In the genomic region with DNA sequence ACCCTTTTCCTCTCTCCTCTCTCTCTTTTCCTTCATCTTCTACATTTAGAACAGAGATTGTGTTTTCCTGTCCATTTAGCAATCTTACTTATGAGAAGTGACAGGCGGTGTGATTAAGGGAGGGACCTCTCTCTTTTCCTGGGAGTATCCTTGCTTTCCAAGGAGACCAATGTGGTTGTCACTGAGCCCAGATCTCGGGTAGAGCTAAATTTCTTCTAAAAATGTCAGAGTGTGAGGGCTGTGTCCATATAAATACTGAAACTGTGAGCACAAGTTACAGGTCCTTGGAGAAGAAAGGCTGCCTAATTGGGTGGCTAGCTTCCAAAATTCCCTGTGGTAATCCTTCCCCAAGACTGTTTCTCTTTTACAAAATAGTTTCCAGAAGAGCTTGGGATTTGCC, we compare ENCODE assay signal across 16 mouse cellular contexts.
DNase-seq lines count a peak whose midpoint lies in the region; TF ChIP-seq lines count a peak whose summit lies in the region.
"Had no signal": no experiment of that assay in that cellular context is flagged by ENCODE, and none has a peak within 500 bp of the region (broad histone marks: within the 10 kb centered on the region; RNA-seq: fewer than 3 reads in every experiment).

No protein-coding gene starts in this region.

- peak; percentile 21 for DNase-seq in adrenal gland, postnatal 14 days
- DNase-seq in adrenal gland, postnatal 25 days, result no peak
- peak; percentile 26 for DNase-seq in gastrocnemius, adult 2 months
- DNase-seq in gastrocnemius, postnatal 10 days, result no peak
- peak; percentile 28 to 39 for DNase-seq in right cerebral cortex, postnatal 10 days (ENCODE audit: low spot score in 2 of 2)
- no peak for DNase-seq in right cerebral cortex, postnatal 4 days
- DNase-seq in telencephalon, adult 2 months (ENCODE audit: low read depth, low spot score), result peak; percentile 32
- DNase-seq in ovary, adult 18-20 months (ENCODE audit: low spot score), result no peak
- DNase-seq: heart, adult 11 months; kidney, postnatal 10 days; thymus, postnatal 25 days had no signal

- peak overlapping the region; percentile 20 for H3K27ac ChIP-seq in gastrocnemius, adult 2 months
- H3K27ac ChIP-seq: embryonic facial prominence, embryonic 15.5 days; hindbrain, embryonic 13.5 days; intestine, embryonic 15.5 days; lung, embryonic 15.5 days; neural tube, embryonic 12.5 days had no signal

- no peak overlapping the region for H3K4me3 ChIP-seq in gastrocnemius, adult 2 months
- H3K4me3 ChIP-seq: embryonic facial prominence, embryonic 15.5 days; hindbrain, embryonic 13.5 days; intestine, embryonic 15.5 days; lung, embryonic 15.5 days; neural tube, embryonic 12.5 days had no signal

- intact Hi-C loops in gastrocnemius, adult 2 months (cut with DNase I), result no loop called here

- no peak for TF ChIP-seq CTCF in gastrocnemius, adult 2 months (IDR thresholded peaks at IDR 0.05)

Comparison
In these comparisons a context has a peak if more than half of its experiments do, and no peak if none do; other contexts are left out.
1. DNase-seq: peak in adrenal gland, postnatal 14 days (single experiment), gastrocnemius, adult 2 months (single experiment), right cerebral cortex, postnatal 10 days (2 of 2) and telencephalon, adult 2 months (single experiment); none in adrenal gland, postnatal 25 days (single experiment), gastrocnemius, postnatal 10 days (single experiment), right cerebral cortex, postnatal 4 days (single experiment) and ovary, adult 18-20 months (single experiment).